Mouse (Mus musculus) liver, adult 2 months (tissue): ENCODE measurements around the gene 1700020N01Rik.

Experiments used
- CTCF ChIP-seq: fragments of 200-500 bp; IDR thresholded peaks from 2 replicates; pipeline ENCODE4 v1.5.1; 2011; ENCODE audit warnings: low read depth, low read length, control low read depth
- POLR2A ChIP-seq: fragments of 200-500 bp; IDR thresholded peaks from 2 replicates; pipeline ENCODE4 v1.6.1; 2011; ENCODE audit warnings: low read length, control low read depth; ENCODE audit not compliant: insufficient read depth; ENCODE audit errors: extremely low read depth

DNA sequence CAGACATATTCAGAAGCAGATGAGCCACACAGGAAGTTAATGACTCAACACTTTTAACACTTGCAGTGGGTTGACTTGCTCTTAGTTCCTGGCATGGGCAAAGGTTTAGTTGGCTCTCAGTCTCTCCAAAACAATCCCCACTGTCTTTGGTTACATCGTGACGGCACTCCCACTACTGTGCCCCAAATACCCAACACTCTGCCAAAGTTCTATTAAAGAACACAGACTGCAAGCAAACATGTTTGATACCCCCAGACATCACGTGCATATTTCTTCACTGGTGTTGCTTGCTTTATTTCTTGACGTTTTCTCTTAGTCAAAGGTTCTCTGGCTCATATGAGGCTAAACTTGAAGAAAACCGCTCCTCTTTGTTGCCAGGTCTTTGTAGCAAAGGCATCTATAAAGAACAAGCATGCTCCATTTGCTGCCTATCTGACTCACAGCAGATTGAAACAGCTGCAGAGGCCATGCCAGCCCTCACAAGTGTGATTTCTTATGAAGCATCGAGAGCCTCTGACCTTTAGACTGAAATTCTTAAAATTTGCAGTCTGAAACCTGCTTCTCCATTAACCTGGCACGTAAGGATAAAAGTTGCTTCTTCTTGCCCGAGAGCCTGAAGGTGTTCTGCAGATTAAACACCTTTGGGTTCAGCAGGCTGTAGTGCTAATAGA lies 66.8 kb downstream of the 1700020N01Rik start:
- no peak for TF ChIP-seq CTCF
- no peak for TF ChIP-seq POLR2A
